Mouse (Mus musculus) 3T3-L1 (cell line): Measurements from ENCODE around the gene Mapk8ip3.

ENCODE experiments used
- DNase-seq: peaks from one replicate; pipeline ENCODE4 v3.0.0-alpha.2; 2015; ENCODE audit warnings: low read depth, low spot score

Gene Mapk8ip3

DNA sequence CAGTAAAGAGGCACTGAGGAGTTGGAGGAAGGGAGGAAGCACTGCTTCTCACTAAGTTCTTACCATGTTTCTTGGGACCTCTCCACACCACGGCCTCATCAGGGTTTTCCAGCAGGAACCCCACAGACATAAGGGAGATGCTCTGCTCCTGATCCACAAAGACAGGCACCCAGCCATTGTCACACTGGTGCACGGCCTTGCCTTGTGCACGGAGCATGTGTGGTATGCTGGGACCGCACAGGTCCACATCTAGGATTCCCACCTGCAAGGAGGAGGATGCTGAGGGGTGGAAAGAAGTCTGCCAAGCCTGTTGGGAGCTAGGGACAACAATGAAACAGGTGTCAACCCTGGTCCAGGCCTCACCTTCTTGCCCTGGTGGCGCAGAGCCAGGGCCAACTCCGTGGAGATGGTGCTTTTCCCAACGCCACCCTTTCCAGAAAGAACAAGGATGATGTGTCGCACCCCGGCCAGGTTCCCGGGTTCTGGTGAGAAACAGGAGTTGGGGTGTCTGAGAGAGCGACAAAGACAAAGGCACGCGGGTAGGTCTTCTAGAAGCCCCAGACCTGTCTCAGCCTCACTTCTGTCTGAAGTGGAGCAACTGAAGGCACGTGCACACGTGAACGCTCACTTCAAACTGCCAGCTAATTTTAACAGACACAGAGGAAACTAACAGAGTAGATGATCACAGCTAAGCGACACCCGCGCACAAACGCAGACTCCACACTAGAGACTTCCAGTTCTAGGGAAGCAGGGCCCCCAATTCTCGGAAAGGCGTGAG lies 51.2 kb downstream of the Mapk8ip3 start:
- no peak for DNase-seq

DNA sequence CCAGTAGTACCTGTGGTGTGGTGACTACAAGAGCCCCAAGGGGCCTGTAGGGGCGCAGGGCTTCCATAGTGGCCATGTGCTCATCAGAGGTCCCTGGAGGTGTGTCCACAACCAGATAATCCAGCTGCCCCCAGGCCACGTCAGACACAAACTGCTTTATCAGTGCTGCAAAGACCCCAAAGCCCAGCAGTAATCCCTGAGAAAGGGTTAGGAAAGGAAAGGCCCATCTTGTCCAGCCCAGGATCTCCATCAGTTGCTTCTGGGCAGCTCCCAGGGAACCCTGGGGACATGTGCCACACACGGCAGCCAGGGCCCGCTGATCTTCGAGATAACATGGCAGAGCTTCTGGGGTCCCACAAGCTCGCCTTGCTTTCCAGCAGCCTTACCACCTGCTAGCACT lies 52.4 kb downstream of the Mapk8ip3 start:
- DNase-seq = no peak

DNA sequence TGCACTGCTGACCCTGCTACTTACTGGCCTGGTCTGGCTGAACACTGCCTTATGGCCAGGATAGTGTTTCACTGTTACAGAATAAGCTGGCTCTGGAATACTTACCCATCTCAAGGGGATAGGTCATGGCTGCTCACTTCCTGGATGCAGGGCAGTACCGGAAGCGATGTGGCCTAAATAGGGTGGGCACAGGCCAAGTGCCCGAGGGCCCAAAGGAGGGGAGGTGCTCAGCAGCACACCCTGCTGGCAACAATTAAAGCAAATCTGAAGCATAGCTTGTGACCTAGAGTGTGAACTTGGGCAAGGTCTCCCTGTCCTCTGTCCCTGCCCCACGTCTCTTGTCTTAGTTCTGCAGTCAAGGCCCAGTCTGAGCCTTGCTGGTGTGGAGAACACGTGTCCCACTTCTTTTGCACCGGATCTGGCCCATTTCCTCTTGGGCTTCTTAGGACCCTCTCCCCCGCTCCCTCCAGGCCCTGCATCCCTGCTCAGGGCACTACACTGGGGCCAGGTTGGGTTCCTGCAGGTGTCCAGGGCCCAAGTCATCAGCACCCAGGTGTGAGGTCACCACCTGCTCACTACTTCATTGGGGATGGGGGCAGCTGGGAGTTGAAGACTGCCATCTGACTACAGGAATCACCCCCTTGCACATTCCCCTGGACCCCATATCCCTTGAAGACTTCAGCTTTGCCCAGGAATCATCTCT lies 54.9 kb downstream of the Mapk8ip3 start:
- DNase-seq = peak; percentile 77

DNA sequence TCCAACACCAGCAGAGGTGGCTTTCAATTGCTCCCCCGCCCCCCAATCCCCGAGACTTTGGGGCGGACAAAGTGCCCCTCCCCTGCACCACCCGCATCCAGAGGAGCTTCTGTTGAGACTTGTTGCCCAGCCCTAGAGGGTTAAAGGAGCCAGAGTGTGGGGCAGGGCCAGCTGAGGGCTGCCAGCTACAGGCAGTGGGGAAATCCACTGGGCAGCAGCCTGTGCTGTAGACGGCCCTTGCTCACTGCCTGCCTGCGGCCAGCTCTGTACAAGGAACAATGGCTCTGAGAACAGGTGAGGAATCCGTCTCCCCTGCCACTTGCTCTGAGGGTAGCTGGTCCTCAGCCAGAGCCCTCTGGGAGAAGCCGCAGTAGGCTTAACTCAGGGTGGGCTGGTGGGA lies 58.2 kb downstream of the Mapk8ip3 start:
- DNase-seq = no peak

DNA sequence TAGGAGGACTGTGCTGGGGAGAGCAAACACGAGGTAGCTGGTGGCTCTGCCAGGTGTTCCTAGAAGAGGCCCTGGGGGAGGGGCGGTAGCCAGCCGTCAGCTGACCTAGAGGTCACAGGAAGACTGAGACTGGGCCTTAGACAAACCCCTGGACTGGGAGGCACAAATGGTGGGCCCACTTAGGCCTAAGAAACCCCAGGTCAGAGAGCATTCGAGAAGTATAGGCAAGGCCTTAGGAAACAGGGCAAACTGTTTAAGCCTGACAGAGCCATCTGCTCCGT lies 58.7 kb downstream of the Mapk8ip3 start:
- DNase-seq = no peak

DNA sequence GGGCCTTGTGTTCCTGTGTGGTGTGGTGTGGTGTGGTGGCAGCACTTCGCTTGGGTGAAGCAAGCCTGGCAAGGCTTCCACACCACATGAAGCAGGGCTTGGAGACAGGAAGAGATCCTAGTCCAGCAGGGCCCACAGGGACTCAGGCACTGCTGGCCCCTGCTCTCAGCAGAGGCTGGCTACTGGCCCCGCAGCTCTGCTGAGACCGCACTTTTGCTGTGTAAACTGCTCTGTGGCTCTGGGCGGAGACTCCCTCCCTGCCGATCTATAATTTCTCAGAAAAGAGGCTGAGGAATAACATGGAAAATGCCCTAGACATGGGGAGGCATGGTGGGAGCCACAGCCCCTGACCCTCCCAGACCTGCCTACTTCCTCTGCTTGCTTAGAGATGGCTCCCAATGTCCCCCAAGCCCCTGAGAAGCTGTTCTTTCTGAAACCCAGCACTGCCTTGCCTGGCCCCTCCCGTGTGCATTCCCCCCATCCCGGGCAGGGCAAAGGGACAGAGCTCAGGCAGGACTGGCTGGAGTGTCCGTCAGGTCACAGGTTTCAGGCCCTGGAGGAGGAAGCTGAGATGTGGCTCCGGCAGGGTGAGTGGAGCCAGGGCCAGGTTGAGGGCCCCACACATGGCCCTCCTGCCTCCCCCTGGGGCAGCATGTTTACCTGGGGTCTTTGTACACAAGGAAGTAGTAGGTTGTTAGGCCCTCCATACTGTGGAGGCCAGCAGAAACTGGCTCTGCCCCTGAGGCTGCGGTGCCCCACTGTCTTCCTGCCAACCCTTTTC lies 59.3 kb downstream of the Mapk8ip3 start:
- no peak for DNase-seq

DNA sequence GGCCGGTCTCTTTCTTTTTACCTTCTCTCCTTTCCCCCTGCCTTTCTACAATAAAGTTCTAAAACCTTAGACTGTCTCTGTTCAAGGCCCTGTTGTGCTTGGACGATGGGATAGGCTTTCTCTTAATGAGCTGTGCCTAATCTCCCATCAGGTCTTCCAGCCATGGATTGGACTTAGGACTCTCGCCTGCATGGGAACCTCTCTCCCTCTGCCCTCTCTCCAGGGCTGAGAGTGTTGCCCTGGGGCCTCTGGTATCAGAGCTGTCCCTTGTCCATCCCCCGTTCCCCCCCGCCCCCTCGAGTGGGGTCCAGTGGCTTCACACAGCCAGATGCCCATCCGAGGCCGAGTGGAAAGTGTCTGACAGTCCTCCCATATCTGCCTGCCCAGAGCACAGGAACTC lies 61.8 kb downstream of the Mapk8ip3 start:
- DNase-seq = no peak

DNA sequence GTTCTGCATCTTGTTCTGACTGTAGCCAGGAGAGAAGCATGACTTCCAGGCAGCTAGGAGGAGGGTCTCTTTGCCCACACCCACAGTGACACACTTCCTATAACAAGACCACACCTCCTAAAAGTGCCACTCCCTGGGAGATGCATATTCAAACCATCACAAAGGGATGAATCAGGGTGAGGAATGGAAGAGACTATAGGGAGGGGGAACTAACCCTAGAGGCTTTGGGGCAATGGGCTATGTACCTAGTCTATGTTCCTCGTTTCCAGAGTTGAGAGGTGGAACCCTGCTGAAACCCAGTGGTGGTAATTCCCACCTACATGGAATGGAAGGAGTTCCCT lies 62.4 kb downstream of the Mapk8ip3 start:
- DNase-seq = no peak

DNA sequence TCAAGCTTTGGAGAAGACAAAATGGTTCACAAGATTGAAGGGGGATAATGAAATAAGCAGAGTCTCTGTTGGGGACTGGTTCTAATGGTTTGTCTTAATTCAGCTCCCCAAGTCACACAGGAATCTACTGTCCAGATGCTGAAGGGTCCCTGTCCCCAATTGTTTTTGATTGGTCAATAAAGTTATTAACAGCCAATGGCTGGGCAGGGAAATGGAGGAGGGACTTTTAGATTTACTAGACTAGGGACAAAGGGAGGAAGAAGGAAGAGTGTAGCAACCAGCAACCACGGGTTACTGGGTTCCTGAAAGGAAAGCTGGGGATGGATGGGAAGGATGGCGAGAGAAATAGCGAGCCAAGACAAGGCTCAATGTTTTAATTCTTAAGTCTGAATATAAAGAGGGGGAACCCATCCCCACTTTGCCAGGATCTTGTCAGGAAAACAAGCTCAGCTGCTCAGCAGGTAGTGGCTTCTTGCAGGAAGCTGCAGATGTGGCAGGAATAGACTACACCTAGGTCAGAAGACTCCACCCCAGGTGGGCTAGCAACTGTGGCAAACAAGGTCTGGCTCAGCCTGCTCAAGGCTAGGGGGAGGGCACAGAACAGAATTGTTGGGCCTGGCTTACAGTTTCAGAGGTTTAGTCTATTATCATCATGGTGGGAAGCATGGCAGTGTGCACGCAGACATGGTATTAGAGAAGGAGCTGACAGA lies 62.9 kb downstream of the Mapk8ip3 start:
- no peak for DNase-seq

DNA sequence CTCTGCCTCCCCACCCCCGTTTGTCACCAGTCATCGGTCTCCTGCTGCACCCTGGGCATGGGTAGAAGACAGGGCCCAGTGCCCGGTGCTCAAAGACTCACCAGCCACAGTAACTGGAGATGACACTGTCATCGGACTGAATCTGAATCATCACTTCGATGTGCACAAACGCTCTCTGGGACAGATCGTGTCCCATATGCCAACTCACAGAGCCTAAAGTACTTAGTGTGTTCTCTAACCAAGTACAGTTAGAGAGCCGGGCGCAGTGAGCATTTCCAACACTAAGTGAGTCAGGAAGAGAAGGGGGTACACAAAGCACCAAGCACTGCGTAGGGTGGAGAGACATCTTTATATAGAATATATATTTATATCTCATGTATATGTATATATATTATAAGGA lies 68.9 kb downstream of the Mapk8ip3 start:
- DNase-seq = no peak

DNA sequence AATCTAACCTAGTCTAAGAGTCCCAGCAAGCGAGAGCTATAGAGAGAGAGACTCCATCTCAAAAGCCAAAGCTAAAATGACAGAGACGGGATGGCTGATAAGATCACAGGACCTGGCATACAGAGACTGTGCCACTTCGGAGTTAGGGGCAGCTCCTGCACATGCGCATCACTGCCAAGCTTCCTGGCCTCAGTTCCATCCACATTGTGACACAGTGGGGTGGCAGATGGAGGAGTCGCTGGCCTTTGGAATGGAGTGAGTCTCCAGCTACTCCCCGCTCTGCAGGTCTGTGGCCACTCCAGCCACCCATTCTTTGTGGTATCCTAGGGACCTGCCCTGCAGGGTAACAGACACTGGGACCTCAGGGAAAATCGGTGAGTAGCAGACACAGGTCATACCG lies 71.0 kb downstream of the Mapk8ip3 start, which contains the start of gene Igfals:
Gene Igfals, plus strand, starts transcription at position 222 of the 400 bp plus-strand sequence.
- no peak for DNase-seq

DNA sequence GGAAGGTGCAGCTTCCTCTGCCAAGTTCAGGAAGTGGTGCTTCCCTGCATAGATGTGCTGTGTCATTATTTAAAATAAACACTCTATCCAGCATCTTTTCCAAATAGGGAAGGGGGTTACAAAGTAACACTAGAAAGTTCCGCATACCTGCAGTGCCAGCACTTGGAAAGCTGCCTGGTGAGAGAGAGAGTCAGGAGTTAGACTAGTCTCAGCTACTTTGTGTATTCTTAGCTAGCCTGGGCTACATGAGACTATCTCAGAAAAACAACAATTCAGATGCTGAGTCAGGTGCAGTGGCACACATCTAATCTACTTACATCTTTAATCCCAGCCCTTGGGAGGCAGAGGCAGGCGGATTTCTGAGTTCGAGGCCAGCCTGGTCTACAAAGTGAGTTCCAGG lies 75.0 kb downstream of the Mapk8ip3 start:
- no peak for DNase-seq

DNA sequence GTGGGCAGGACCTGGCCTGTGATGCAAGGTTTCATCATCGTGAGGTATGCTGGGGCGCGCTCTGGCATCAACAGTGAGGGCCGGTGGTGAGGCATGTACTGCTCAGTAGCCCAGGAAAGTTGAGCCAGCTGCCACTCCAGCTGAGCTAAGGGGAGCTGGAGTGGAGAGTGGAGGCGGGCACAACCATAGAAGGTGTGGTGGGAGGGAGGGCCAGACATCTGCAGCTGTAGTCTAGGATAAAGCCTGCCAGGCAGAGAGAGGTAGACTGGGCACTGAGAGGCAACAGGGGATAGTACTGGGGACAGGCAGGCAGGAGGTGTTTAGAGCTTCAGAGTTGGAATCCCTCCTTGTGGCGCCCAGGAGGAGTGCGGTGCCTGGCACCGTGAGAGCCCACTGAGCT lies 76.7 kb downstream of the Mapk8ip3 start:
- DNase-seq = no peak

DNA sequence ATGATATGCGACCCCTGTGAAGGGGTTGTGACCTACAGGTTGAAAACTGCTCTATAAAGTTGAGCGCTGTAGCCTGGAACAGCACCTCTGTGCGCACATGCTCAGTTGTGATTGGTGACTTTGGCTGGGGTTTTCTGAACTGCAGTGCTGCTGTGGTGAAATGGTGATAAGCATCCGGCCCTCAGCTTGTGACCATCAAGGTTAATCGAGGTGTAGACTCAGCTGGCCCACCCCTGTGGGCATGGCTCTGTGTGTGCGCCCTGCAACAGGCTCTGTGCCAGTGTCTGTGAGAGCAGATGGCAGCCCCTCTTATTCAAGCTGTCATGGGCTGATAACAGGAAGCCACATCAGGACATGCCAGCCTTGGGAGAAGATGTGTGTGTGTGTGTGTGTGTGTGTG lies 77.8 kb downstream of the Mapk8ip3 start:
- DNase-seq = no peak

DNA sequence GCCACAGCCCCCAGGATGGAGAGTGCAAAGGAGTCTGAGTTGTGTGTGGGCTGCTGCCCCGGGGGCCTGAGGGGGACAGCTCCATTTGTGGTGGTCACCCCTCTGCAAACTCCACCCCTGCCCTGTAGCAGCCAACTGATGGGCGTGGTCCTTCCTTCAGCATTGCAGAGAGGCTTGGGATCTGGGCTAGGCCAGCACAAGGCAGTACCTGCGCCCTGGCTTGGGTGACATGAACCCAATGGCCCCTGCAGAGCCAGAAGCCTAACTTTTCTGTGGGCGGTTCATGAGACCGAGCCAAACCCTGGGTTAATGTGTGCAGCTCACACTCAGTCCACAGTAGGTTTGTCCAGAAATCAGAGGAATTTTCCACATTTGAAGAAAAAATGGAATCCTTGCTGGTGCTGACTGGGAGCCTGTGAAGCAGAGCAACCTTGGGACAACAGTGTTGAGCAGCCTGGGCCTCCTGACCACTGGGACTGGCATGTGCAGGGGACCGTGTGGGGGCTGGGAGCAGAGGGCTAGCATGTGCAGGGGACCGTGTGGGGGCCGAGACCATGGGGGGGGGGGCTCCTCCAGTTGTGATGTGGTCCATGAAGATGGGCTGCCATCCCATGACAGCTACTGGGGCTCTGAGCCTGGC lies 78.8 kb downstream of the Mapk8ip3 start:
- DNase-seq = no peak

DNA sequence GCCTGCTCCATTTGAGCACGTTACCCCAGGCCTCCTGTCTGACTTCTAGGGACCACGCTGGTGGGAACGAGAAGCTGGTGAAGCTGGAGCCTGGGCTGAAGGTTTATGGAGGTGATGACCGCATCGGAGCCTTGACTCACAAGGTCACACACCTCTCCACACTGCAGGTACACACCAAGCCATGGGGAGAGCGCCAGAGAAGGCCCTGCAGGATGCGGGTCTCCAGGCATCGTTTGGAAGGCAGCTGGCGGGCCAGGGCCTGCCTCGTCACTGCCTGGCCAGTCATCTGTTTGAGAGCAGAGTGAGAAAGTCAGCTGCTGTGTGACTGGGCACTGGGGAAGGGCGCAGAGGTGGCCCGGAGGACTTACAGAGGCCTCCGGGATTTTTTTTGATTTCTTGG lies 80.2 kb downstream of the Mapk8ip3 start:
- no peak for DNase-seq

DNA sequence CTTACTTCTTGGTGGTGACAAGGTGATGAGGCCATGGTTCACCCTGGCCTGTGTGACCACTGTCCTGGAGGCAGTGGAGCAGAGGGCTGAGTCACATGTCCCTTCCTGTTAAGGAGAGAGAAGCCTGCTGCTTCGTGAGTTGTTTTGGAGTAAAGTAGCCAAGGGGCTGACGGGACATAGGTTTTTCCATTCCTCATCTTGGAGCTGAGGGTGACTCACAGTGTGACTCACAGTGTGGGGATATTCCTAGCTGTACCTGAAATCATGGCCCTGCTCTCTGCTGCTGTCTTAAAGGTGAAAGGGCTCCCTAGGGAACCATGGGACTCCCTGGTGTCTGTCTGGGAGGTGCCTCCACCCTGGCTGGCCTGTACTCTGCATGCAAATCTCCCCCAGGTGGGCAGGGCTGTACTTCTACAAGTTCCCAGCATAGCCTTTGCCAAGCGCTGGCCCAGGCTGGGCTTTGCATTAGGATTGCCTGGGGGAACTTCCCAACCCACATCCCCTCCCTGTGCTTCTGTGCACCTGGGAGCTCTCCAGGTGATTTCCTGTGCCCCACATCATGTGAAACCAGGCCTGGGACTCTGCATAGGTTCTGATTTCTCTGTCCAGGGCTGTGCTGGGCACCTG lies 80.8 kb downstream of the Mapk8ip3 start:
- peak; percentile 93 for DNase-seq

DNA sequence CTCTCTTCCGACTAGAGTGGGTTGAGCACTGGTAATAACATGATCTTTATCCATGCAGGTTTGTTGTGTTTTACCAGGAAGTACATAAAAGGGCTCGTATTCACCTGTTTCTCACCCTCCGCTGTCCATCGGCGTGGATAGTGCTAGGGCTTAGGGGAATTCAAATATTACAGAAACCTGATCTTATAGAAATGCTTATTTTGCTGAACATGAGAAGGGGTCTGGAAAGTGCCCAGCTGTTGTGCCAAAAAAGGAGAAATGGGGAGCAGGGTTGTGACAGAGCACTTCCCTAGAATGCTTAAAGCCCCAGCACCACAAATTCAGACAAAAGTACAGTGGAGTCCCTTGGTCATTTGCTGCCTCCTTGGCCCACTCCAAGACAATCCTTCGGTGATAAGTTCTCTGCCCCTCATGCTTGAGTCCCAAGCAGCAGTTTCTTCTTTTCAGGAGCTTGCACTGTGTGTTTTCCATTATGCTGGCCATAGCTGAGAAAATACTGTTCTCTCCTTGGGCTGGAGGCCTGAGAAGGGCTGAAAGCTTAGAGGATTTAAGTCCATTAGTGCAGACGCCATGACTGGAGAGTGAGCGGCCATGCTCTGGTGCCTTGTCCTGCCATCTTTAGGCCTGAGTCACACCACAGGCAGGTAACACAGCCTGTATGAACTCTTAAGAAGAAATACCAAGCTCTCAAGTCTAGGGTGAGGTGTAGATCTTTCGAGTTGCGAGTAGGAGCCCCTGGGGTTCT lies 85.2 kb downstream of the Mapk8ip3 start:
- no peak for DNase-seq

DNA sequence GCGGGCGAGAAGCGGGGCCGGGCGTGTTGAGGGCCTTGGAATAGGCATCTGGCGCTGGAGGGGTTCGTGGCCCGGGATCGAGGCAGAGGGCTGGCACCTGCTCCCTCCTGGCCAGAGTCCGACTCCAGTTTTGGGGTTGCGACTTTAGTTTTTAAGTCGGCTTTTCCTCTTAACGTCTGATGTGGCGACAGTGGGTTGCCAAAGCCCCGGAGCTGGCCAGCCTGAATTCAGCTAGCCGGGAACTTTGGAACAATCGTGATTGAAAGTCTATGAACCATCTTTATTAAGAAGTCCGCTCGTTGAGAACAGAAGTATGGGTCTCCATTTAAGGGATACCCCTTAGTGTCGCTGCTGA lies 86.0 kb downstream of the Mapk8ip3 start:
- DNase-seq = no peak

DNA sequence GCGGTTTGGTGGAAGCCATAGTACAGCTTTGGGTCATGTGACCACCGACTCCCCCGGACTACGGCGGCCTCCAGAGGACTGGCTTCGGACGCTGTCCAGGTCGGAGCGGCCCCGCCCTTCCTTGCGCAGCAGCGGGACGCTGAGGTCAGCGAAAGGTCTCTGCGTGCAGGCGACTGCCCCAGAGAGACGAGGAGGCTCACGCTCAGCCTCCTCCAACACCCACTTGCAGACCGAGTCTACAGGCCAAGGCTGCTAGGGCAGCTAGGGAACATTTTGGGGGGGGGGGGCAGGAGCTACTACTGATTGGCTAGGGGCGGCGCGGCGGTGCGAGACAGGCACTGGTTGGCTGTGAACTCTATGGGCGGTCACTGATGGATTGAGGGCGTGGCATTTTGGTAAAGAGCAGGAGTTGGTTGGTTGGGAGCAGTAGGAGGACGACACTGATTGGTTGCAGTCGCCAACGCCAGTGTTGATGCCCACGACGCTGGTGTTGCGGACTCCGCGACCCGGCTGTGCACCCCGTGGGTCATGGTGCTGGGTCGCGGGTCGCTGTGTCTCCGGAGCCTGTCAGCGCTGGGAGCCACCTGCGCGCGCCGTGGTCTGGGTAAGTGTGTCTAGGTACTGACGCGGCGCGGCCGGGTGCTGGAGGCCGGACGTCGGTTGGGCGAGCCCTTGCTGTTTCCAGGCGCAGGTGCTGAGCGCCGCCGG lies 86.6 kb downstream of the Mapk8ip3 start, which contains the start of gene Fahd1:
Gene Fahd1, minus strand, starts transcription at position 300 of the 708 bp plus-strand sequence.
- DNase-seq = peak; percentile 100
